Mouse (Mus musculus): ENCODE measurements at regions not wholly inside any gene's neighbourhood (a gene's known extent, or its start where the extent isn't known, plus 50 kb on each side); places are given as distances from the start of the nearest gene placed in this dataset.

DNA sequence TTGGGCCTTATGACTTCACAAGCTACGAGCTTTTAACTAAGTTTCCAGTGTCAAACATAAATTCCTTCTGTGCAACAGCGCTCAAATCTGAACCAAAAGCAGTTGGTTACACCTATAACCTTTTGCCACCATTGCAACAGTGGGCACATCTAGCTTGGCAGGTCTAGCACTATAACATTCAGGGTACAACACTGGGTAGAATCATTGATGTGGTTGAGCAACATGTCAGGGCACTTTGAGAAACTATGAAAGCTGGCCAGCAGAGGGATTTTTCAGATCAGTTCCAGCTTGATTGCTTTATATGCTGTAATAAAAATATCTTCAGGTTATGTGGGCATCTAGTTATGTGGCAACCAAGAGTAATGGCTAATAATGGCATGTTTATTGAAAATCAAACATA lies 63.8 kb upstream of the Slc7a11 start:
- no peak for DNase-seq

Data from kidney, postnatal 14 days (tissue).